Mouse (Mus musculus): ENCODE data around the gene Tgfbrap1.

DNA sequence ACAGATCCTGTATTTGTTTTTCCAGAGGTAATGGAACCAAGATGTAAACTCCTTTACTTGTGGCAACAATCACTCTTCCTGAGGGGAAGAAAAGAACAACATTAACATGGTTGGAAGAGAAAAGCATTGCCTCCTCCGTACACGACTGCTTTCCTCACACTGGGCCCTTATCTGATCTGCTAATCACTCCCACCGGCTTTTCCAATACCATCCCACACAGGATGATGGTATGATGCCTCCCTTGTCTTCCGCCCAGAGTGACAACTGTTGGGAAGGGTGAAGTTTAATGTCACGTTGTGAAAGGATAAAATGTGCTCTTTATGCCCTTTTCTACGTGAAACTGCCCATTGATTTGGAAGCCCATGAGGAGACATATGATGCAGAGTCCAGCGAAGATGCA lies 30.9 kb downstream of the Tgfbrap1 start:
- TF ChIP-seq EP300 (IDR thresholded peaks at IDR 0.05; ENCODE audit: low read depth) (no peak), CTCF (IDR thresholded peaks at IDR 0.05; ENCODE audit: low read depth) (no peak)
